Mouse (Mus musculus): ENCODE measurements around the gene Olfr92.
A peak's percentile ranks its signal among the peaks of the same experiment; 100 is the strongest.
"Not testable (repeated sequence)": the region's sequence is repeated elsewhere in the genome, so short reads cannot be mapped to it uniquely, and the experiment has no call there.

Olfr92 gene

DNA sequence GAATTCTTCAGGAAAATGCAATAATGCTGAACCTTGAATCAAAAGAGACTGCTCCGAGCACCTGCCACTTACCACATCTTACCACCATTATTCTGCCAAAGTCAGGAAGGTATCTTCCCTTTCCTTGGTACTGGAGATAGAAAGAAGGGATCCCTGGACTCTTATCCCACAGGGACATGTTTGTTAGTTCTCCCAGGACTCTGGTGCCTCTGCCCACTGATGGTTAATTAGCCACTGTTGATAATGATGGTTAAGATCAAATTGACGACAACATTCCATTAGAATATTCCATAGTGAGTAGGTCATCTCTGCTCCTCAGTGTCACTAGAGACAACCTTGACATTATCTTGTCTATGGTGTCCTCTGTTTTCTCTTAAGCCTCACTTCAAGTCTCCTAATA lies at the start of gene Olfr92:
Olfr92 (minus strand) TSS at position 101 of the 400 bp plus-strand sequence.
- no peak for DNase-seq (ENCODE audit: low read depth)

DNA sequence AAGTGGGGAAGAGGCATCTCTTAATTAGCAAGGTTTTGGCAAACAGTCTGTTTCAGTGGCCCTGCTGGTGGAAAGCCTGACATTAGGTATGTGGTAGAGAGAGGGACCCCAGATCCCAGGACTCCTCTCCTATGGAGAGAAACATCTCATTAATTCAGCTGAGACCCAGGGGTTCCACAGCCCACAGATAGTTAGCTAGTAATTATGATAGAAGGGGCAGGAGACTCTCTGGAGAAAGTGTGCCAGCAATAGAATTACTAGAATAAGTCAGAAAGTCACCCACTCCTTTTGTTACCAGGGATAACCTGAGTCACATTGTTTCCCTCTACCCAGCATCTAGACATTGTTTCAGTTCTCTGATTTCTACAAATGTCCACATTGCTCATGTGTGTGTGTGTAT lies 41.5 kb upstream of the Olfr92 start, which contains the start of gene Olfr93:
Olfr93 (minus strand) TSS at position 101 of the 400 bp plus-strand sequence.
- no peak for DNase-seq (ENCODE audit: low read depth)

DNA sequence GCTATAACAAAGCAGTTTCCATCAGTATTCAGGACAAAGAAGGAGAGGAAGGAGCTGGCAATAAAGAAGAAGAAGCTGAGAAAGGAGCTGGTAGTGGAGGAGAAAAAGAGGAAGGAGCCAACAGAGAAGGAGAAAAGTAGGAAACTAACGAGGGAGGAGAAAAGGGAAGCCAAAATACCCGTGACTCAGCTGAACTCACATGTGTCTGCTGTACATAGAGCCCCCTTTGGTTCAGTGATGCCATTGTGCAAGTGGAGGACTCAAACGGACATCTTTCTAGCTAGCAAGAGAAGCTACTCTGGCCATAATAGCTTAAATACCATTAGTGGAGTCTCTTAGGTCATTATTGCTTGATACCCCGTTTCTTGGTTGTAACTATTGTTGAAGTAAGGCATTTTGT lies 11.5 kb upstream of the Olfr92 start:
- DNase-seq (ENCODE audit: low read depth) = not testable (repeated sequence)

DNA sequence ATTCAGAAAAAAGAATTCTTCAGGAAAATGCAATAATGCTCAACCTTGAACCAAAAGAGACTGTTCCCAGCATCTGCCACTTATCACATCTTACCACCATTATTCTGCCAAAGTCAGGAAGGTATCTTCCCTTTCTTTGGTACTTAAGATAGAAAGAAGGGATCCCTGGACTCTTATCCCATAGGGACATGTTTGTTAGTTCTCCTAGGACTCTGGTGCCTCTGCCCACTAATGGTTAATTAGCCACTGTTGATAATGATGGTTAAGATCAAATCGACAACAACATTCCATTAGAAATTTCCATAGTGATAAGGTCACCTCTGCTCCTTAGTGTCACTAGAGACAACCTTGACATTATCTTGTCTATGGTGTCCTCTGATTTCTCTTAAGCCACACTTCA lies 21.7 kb downstream of the Olfr92 start, which contains the start of gene Olfr91:
Olfr91 (minus strand) TSS at position 101 of the 400 bp plus-strand sequence.
- DNase-seq (ENCODE audit: low read depth) = no peak

DNA sequence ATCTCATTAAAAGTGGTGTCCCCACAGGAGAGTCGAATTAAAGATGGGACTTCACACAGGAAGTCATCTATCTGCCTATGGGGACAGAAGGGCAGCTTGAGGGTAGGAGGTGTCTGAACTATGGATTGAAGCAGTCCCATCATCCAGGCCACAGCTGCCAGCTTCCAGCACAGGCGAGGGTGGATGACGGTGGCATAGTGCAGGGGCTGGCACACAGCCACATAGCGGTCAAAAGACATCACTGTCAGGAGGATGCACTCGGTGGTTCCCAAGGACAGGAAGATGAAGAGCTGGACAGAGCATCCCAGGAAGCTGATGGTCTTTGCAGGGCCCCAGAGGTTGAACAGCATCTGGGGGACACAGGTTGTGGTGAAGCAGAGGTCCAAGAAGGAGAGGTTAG lies 26.6 kb downstream of the Olfr92 start:
- DNase-seq (ENCODE audit: low read depth) = no peak

DNA sequence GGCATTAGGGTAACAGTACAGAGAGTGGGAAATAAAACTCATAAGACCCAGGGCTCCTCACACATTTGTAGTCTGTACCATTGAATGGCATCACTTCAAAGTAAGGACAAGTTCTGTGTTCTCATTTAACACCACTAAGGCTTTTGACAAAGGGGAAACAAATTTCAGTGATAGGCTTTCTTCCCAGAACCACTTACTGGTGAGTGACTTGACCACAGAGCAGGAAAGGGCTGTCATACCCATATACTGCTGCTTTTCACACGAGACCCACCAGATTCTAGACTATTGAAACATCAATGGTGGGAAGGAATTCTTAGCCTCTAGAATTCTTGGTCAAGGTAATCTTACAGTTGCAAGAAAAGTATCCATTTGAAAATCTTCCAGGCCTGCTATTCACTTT lies 27.7 kb downstream of the Olfr92 start:
- DNase-seq (ENCODE audit: low read depth) = no peak

DNA sequence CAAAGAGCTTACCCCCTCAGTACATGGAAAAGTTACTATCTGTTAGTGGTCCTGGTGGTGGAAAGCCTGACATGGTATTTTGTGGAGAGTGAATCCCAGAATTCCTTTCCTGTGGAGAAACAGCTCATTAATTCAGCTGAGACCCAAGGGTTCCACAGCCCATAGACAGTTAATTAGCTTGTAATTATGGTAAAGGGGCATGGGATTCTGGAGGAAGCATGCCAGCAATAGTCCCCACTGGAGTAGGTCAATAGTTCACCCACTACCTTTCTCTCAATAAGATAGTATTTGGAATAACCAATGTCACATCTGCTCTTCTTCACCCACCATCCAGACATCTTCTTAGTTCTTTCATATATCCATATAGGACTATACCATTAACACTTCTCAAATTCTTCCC lies 31.5 kb downstream of the Olfr92 start, which contains the start of gene Olfr90:
Olfr90 (minus strand) TSS at position 101 of the 400 bp plus-strand sequence.
- no peak for DNase-seq (ENCODE audit: low read depth)

DNA sequence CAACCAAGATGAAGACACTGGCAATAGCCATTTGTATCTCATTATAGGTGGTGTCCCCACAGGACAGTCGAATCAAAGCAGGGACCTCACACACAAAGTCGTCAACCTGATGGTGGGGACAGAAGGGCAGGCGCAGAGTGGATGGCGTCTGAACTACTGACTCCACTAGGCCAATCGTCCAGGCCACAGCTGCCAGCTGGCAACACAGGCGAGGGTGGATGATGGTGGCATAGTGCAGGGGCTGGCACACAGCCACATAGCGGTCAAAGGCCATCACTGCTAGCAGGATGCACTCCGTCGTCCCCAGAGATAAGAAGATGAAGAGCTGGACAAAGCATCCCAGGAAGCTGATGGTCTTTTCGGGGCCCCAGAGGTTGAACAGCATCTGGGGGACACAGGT lies 34.3 kb downstream of the Olfr92 start:
- DNase-seq (ENCODE audit: low read depth) = no peak

DNA sequence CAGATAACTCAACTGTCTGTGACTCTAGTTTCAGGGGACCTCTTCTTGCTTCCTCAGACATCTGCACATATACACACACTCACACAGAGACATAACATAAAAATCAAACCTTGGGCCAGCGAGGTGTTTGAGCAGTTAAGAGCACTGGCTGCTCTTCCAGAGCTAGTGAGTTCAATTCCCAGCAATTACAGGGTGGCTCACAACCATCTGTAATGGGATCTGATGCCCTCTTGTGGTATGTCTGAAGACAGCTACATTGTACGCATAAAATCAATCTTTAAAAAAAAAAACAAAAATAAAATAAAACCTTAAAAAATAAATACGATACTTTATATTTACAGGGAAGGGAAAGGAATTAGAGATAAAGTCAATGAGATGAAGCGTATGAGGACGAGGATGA lies 35.3 kb downstream of the Olfr92 start:
- DNase-seq (ENCODE audit: low read depth) = peak; percentile 7

DNA sequence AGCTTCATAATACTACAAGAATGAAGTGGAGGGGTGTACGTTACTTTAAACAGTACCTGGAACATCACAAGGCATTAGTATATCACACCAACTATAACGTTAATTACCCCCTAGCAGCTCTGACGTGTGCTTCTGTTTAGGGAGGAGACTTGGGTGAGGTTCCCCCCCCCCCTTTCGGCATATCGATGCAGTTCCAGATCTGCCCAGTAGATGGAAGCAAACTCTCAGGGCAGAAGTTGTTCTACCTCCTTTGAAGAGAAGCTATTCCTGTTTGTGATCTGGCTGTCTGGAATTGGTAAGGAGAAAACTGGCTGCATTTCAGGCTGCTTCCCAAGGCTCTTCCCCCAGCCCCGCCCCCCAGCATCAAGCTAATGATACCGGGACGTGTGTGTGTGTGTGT lies 36.6 kb downstream of the Olfr92 start:
- peak; percentile 86 for DNase-seq (ENCODE audit: low read depth)

DNA sequence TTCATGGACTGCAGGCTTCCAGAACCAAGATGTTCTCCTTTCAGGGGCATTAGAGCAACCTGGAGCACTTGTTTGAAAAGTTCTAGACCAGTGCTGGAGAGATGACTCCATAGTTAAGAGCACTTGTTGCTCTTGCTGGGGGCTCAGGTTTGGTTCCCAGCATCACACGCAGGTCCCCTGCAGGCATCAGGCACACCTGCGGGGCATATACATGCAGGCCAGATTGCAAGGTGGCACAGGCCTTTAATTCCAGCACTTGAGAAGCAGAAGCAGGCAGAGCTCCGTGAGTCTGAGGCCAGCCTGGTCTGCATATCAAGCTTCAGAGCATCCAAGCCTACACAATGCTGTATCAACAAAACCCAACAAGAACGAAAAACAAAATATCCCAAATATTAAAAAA lies 38.2 kb downstream of the Olfr92 start:
- DNase-seq (ENCODE audit: low read depth) = no peak

DNA sequence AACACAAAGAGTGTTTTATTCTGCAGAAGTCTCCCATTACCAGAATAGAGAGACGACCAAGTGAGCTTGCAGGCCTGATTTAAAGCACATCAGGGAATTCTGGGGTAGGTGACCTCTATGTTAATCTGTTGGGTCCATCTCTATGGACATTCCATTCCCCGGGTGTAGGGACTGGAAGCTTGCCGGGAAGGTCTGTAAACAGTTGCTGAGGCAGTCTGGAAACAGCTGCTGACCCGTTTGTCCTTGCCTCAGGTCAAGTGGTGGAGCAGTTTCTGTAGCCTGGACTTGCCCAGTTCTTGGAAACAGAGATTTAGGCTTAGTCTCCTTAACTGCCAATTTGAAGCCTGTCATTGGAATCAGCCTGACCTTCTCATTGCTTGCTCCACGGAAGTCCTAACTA lies 39.8 kb downstream of the Olfr92 start:
- no peak for DNase-seq (ENCODE audit: low read depth)

DNA sequence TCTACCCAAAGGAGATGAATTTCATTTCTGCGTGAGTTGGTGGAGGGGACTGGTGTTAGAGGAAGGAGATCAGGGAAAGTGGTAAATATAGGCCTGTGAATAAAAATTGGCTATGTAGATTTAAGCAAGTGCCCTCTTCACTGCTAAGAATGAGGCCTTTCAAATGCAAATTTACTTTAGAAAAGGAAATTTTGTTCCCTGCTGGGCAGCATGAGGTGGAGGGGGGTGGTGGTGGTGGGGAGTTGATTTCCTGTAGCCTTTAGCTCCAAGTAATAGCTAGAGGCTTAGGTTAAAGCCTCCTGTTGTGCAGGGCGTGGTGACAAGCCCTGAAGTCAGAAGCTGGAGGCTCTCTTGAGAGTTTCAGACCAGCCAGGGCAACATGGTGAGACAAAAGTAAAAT lies 40.9 kb downstream of the Olfr92 start:
- no peak for DNase-seq (ENCODE audit: low read depth)

DNA sequence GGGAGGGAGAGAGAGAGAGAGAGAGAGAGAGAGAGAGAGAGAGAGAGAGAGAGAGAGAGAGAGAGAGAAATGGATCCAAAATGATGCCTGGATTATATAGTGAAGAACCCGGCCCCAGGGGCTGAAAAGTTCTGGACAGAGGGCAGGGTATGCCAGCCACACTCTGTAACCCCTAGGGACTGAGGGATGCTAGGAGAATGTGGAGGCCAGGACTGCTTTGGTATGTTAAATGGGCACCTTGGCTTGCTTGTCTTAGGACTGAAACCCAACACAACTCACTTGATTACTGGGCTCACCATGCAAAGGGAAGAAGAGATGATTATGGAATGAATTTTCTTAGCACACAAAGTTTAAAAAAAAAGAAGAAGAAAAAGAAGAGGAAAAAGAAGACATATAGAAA lies 41.7 kb downstream of the Olfr92 start:
- no peak for DNase-seq (ENCODE audit: low read depth)

DNA sequence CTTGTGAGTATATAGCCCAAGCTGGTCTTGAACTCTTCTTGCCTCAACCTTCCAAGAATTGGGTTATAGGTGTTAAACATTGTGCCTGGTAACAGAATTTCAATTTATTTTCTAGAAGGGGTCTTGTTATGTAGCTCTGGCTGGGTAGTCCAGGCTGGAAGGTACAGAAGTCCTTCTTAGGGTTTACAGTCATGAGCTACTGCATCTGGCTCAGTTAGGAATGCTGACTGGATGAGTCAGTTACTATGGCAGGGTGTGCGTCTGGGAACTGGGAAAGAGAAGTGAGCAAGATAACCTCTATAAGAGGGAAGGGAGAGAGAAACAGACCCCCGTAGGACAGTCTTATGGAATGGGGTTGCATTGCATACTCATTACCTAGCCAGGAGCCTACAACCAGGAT lies 44.1 kb downstream of the Olfr92 start:
- no peak for DNase-seq (ENCODE audit: low read depth)

DNA sequence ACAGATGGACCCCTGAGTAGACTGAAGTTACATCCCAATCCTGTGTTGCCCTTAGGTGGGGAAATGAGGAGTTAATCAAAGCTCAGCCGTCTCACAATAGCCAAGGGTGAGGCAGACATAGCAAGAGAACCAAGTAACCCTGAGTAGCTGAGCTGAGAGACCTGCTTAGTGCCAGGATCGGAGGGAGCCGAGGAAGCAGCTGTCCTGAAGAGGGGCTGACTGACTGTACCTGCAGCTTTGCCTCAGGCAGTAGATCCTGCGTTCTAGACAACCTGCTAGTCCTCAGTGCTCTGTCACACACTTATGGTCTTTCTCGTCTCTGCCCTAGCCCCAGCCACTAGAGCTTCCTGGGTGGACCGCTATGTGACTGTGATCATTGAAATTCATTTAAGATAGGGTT lies 44.7 kb downstream of the Olfr92 start:
- DNase-seq (ENCODE audit: low read depth) = no peak

DNA sequence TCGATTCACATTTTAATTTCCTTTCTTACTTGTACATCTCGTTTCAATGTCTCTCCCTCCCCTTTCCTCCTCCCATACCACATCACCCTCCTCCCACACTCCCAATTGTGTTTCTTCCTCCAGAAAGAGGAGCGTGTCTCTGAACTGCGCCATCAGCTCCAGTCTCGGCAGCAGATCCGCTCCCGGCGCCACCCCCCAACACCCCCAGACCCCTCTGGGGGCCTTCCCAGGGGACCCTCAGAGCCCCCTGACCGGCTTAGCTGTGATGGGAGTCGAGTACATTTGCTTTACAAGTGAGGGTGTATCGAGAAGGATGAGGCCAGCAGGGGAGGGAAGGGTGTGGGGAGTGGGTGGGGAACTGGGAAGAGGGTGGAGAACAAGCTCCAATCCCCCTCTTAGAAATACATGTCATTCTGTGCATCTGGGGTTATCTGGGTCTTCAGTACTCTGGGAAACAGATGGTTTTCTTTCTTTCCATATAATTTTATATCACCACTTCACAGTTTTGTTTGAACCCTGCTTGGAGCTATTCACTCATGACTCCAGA lies 47.1 kb downstream of the Olfr92 start:
- no peak for DNase-seq (ENCODE audit: low read depth)

DNA sequence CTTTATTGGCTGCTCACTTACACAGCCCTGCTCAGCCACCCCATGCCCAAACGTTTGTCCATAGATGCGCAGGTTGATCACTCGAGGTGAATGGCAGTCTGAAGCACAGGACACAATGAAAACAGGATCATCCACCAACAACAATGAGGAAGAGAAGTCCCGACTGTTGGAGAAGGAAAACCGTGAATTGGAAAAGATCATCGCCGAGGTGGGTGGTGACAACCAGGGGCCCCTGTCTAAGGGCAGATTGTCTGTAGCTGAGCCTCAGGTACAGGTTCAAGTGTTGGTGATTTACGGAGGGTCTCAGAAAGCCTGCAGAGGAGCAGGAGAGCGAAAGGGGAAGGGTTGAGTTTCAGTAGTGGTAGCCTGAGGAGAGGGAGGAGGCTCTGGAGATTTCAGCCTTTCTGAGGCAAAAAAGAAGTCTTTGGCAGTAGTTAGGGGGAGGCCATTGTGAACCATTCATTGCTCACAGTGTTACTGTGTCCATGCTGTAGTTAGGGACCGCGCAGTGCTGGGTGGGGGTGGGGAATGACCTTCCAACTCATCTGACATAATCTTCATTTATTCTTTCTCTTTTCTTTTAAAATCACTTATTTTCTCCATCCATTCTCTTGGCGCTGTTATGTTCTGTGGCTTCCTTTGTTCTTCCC lies 47.7 kb downstream of the Olfr92 start:
- no peak for DNase-seq (ENCODE audit: low read depth)

DNA sequence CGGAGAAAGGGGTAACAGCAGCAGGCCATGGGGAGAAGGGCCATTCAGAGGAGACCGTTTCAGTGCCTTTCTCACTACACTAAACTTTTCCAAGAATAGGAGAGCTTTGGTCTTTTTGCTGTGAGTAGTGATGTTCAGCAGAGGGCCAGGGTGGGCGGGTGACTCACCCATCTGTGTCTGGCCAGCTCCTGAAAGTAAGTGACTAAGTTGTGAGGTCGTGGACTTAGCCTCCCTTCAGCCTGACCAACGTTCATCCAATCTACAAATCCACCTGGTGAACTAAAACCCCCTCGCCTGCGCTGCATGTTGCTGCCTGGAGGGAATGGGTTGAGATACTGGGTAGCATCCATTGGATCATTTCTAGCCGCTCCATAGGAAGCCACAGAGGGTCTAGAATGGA lies 49.8 kb downstream of the Olfr92 start:
- DNase-seq (ENCODE audit: low read depth) = no peak

DNA sequence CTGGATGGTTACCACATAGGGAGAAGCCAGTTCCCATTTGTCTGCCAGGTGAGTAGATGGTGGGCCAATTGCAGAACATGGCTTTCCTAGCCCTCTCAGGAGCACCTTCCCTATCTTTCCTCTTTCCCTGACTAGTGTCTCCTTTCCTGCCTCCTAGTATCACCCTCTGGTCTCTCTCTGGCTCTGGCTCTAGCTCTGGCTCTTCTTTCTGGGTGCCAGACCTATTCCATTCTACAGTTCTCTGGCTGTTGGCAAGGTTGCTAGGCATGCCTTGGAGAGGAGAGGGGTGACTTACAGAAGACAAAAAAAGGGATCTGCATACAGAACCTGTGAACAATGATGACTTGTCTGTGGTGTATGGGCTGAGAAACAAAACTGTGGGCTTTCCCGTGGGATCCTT lies 52.0 kb downstream of the Olfr92 start:
- no peak for DNase-seq (ENCODE audit: low read depth)

DNA sequence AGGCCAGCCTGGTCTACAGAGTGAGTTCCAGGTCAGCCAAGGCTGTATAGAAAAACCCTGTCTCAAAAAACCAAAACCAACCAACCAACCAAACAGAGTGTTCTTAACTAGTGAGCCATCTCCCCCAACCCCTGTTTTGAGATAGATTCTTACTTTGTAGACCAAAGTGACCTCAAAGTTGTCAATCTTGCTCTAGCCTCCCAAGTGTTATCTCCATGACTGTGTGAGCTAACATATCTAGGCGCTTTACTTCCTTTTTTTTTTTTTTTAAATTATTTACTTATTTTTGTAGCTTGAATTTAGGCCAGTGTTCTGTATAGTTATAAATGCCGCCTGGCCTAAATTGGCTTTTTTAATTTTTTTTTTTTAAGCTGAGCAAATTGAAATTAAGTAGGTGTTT lies 53.9 kb downstream of the Olfr92 start:
- no peak for DNase-seq (ENCODE audit: low read depth)

DNA sequence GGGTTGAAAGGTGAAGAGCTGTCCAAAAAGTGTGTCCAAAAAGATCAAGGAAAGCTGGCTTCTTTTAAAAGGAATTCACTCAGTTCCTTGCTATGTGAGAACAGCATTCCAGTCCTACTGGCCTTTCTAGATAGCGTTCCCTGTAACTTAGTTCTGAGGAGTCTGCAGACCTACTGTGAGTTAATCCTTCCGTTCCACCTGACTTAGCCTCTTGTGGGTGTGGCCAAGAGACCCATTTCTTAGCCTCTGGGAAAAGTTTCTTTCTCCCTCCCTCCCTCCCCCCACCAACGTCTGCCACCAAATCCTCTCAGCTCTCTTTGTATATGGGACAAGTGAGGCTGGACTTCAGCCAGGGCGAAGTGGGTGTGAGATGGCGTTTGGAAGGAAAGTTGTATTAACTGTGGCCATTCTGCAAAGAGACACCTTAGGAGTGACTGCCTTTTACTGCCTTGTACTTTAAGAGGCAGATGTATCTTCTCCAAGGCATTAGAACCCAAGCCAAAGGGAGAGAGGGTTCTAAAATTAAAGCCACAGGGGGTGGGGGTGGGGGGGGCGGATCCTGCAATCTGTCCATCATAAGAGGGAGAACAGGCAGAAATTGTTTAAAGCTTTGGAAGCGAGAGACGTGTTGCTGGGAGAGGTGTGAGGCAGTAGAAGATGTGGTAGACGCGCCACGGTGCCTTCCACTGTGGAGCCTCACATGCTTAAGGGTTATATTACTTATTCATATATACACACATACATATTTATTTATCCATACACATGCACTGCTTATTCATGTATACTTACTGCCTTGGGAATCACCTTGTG lies 56.0 kb downstream of the Olfr92 start:
- no peak for DNase-seq (ENCODE audit: low read depth)

DNA sequence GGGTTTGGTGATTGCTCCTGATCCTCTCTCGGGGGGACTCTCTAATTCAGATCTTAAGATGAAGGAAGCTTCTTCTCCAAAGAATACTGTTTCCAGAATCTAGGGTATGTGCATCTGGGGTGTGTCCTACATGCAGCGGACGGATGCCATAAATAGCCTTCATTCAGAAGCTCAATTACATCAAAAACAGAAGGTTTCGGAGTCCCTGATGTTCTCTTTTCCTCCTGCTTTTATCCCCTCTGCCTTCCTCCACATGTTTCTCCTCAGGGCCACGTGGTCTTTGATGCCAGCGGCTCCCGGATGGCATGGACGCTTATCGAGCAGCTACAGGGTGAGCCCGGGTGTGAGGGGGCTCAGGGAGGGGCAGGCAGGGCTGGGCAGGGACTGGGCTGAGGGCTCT lies 56.8 kb downstream of the Olfr92 start:
- no peak for DNase-seq (ENCODE audit: low read depth)
